Mouse (Mus musculus) ES-E14 (cell line): Measurements from ENCODE around the gene Actl6a.

Experiments used
- CHD2 ChIP-seq: IDR thresholded peaks from 2 replicates; pipeline ENCODE4 v1.6.1; 2014; ENCODE audit warnings: mild to moderate bottlenecking, low read depth, low read length, inconsistent platforms
- MAFK ChIP-seq: IDR thresholded peaks from 2 replicates; pipeline ENCODE4 v1.6.1; 2014; ENCODE audit warnings: mild to moderate bottlenecking, low read depth, low read length, inconsistent platforms; ENCODE audit not compliant: insufficient read depth
- ZNF384 ChIP-seq: IDR thresholded peaks from 2 replicates; pipeline ENCODE4 v1.6.1; 2012; ENCODE audit warnings: low read depth, low read length, inconsistent platforms

GRCm38 (mm10) chr3:32658821-32659220 is 47.3 kb upstream of the Actl6a start:
- TF ChIP-seq MAFK, result no peak
- TF ChIP-seq ZNF384, result no peak
- TF ChIP-seq CHD2, result no peak
